Comparison of ENCODE assay signal across 13 mouse cellular contexts in genomic region chr3:42213163-42213562, GRCm38 (mm10).
"Had no signal": no experiment of that assay in that cellular context is flagged by ENCODE, and none has a peak within 500 bp of the region (broad histone marks: within the 10 kb centered on the region; RNA-seq: fewer than 3 reads in every experiment).

No protein-coding gene starts in this region.

- H3K27ac ChIP-seq: liver, embryonic 14.5 days; midbrain, embryonic 10.5 days; midbrain, embryonic 12.5 days; neural tube, embryonic 12.5 days had no signal

- H3K4me3 ChIP-seq: midbrain, embryonic 10.5 days; midbrain, embryonic 12.5 days; neural tube, embryonic 12.5 days had no signal

- ATAC-seq: midbrain, embryonic 16.5 days had no signal

- H3K4me2 ChIP-seq: lung, embryonic 14.5 days; midbrain, embryonic 12.5 days; neural tube, embryonic 12.5 days had no signal

- H3K4me1 ChIP-seq: midbrain, embryonic 10.5 days; neural tube, embryonic 12.5 days had no signal

- H3K9ac ChIP-seq: liver, embryonic 14.5 days; lung, embryonic 14.5 days; midbrain, embryonic 12.5 days; neural tube, embryonic 12.5 days had no signal

- H3K9me3 ChIP-seq: midbrain, embryonic 10.5 days; midbrain, embryonic 12.5 days; neural tube, embryonic 12.5 days had no signal

- H3K27me3 ChIP-seq: midbrain, embryonic 12.5 days; neural tube, embryonic 12.5 days had no signal

- DNase-seq: lung, embryonic 14.5 days; lung, postnatal 10 days; lung, postnatal 4 days; midbrain, embryonic 14.5 days; right cerebral cortex, postnatal 14 days; thymus, adult 18-20 months; thymus, postnatal 14 days; thymus, postnatal 36 days had no signal

- H3K36me3 ChIP-seq: midbrain, embryonic 10.5 days; midbrain, embryonic 12.5 days; neural tube, embryonic 12.5 days had no signal
